Mouse (Mus musculus): ENCODE measurements around the gene Pnn.

The Pnn gene

DNA sequence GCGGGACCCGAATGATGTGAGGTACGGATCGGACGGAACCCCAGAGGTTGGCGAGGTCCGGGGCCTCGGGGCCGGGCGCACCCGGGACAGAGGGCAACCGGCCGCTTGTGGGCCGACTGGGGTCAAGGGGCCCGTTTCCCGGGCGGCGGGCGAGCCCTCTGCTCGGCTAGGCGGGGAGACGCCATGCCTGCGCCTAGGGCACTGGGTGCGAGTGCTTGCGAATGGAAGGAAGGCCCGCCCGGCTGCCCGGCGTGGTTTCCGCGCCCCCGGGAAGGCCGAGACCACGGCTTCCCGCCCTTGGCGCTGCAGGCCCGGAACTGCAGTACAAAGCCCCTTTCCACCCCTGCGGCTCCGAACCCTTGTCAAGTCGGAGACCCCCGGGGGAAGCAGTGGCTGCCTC lies 411 bp downstream of the Pnn start:
- in situ Hi-C loops (cut with MboI; ENCODE audit: low pct_unique_long_range_greater_than_20kb in 1 of 2, low sequenced_read_pairs in 2 of 2, unreplicated experiment in 1 of 2), result no loop called here

DNA sequence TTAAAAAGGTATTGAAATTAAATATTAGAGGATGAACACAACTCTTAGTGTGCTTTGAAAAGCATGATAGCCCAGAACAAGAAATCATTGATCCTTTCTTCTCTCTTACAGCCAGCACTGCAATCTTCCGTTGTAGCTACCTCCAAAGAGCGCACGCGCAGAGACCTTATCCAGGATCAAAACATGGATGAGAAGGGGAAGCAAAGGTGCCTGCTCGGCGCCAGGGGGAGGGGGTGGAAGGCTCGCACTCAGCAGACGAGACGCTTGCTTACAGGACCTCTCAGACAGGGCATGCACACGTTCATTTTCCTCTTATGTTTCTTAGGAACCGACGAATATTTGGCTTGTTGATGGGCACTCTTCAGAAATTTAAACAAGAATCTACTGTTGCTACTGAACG lies 2.1 kb downstream of the Pnn start:
- in situ Hi-C loops (cut with MboI; ENCODE audit: low pct_unique_long_range_greater_than_20kb in 1 of 2, low sequenced_read_pairs in 2 of 2, unreplicated experiment in 1 of 2), result no loop called here

DNA sequence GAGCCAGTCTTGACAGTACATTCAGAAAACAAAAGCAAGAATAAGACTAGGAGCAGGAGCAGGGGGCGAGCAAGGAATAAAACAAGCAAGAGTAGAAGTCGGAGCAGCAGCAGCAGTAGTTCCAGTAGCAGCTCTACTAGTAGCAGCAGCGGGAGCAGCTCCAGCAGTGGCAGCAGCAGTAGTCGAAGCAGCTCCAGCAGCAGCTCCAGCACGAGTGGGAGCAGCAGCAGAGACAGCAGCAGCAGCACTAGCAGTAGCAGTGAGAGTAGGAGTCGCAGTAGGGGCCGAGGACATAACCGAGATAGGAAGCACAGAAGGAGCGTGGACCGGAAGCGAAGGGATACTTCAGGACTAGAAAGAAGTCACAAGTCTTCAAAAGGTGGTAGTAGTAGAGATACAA lies 5.6 kb downstream of the Pnn start:
- in situ Hi-C loops (cut with MboI; ENCODE audit: low pct_unique_long_range_greater_than_20kb in 1 of 2, low sequenced_read_pairs in 2 of 2, unreplicated experiment in 1 of 2), result no loop called here

DNA sequence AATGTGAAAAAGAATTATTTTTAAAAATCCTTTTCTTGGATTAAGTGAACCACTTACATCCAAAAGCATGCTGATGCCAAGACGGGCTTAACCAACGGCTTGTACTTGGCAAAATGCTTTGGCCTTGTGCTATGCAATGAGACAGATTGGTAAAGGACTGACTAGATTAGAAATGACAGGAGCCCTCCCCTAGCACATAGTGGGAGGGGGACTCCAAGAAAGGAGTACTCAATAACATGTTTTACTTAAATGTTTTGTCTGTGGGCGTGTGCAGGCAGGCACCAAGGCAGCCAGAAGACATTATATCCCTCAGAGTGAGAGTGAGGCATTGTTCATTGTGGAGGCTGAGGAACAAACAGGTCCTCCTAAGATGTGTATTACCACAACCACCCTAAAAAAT lies 7.4 kb downstream of the Pnn start:
- in situ Hi-C loops (cut with MboI; ENCODE audit: low pct_unique_long_range_greater_than_20kb in 1 of 2, low sequenced_read_pairs in 2 of 2, unreplicated experiment in 1 of 2), result no loop called here

DNA sequence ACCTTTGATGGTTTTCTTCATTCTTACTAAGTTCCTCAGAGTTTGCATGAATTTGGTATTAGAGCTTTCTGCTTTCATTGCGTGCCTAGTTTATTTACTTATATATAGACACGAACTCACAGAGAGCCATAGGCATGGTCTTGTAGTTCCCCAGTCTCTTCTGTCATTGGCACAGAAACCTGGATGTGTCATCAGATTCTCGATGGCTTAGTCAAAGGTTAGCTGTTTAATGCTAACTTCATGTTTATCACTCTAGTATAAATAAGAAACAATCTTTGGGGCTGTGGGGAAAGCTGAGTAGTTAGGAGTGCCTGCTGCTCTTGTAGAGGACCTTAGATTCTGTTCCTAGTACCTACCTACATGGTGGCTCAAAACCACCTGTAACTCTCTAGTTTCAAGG lies 10.3 kb downstream of the Pnn start:
- in situ Hi-C loops (cut with MboI; ENCODE audit: low pct_unique_long_range_greater_than_20kb in 1 of 2, low sequenced_read_pairs in 2 of 2, unreplicated experiment in 1 of 2), result no loop called here

DNA sequence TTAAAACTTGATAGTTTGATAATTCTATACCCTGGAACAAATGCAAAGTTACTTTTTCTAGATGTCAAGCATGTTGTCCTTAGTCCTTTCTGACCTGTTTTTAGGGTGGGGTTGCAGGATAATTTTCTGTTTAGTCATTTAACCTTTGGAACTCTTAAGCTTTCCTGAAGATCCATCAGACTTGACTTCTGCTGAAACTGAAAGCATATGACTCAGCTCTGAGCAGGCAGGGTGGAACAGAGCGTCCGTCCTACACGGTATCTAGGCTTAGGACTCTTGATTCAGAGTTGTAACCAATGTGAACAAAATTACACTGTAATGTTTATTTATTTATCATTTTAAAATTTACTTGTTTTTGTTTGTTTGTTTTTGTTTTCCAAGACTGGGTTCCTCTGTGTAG lies 11.2 kb downstream of the Pnn start:
- in situ Hi-C loops (cut with MboI; ENCODE audit: low pct_unique_long_range_greater_than_20kb in 1 of 2, low sequenced_read_pairs in 2 of 2, unreplicated experiment in 1 of 2), result no loop called here

DNA sequence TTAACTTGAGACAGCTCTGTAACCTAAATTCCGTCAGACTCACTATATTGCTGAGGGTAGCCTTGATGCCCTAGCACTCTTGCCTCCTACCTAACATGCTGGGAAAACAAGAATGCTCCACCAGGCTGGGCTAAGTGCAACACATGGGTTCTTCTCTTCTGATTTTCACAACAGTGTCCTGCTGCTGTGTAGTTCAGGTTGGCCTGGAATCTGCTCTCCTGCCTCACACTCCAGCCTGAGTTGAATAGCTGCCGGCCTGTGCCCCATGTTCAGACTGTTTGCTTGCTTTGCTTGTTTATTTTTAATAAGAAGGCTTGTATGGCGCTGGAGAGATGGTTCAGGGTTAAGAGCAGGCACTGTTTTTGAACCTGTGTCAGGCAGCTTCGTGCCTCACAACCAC lies 13.8 kb downstream of the Pnn start:
- in situ Hi-C loops (cut with MboI; ENCODE audit: low pct_unique_long_range_greater_than_20kb in 1 of 2, low sequenced_read_pairs in 2 of 2, unreplicated experiment in 1 of 2), result no loop called here

DNA sequence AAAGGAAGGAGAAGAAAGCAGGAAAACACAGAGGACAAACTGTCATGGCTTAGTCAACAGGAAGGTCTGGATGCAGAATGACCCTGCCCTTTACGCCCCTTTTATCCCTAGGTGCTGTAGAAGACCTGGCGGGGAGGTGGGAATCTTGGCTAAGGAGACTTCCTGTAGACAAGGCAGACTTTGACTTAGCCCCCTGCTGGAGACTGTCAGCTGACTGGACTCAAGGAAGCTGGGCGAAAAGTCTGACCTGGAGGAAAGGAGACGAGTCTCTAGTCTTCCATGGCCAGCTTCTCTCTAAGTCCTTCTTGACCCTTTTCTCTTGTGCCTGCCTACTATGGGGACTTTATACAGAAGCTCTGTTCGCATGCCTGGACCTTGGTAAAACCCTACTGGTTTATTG lies 17.8 kb downstream of the Pnn start:
- in situ Hi-C loops (cut with MboI; ENCODE audit: low pct_unique_long_range_greater_than_20kb in 1 of 2, low sequenced_read_pairs in 2 of 2, unreplicated experiment in 1 of 2), result no loop called here

DNA sequence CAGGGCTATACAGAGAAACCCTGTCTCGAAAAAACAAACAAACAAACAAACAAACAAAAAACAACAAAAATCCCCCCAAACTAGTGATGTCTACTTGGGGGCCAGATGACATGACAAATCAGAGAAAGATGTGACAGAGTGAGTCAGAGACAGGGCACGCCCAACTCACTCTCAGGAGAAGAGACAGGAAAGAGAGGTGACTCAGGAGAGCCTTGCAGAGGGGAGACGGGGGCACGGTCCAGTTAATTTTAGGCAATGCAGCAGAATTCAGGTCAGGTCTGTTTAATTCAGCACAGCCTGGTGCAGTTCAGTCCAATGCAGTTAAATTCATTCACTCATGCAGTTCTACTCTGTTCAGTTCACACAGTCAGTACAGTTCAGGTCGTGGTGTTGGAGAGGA lies 19.5 kb downstream of the Pnn start:
- in situ Hi-C loops (cut with MboI; ENCODE audit: low pct_unique_long_range_greater_than_20kb in 1 of 2, low sequenced_read_pairs in 2 of 2, unreplicated experiment in 1 of 2), result no loop called here

DNA sequence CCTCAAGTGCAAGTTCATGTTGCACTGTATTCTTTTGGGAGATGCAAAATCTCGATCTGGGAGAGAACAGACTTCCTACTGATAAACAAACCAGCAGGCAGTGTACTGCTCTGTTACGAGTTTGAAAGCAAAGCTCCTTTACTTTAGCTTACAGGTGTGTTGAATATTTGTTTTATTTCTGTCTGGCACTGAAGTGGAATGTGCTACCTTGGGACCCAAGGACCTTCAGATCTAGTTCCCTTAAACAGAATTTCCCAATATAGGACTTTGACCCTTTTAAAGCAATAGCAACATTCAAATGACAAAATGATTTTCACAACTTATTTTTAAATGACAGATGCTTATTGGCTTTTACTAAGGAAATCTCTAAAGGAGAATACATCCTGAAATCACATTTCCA lies 26.9 kb downstream of the Pnn start:
- in situ Hi-C loops (cut with MboI; ENCODE audit: low pct_unique_long_range_greater_than_20kb in 1 of 2, low sequenced_read_pairs in 2 of 2, unreplicated experiment in 1 of 2), result no loop called here

DNA sequence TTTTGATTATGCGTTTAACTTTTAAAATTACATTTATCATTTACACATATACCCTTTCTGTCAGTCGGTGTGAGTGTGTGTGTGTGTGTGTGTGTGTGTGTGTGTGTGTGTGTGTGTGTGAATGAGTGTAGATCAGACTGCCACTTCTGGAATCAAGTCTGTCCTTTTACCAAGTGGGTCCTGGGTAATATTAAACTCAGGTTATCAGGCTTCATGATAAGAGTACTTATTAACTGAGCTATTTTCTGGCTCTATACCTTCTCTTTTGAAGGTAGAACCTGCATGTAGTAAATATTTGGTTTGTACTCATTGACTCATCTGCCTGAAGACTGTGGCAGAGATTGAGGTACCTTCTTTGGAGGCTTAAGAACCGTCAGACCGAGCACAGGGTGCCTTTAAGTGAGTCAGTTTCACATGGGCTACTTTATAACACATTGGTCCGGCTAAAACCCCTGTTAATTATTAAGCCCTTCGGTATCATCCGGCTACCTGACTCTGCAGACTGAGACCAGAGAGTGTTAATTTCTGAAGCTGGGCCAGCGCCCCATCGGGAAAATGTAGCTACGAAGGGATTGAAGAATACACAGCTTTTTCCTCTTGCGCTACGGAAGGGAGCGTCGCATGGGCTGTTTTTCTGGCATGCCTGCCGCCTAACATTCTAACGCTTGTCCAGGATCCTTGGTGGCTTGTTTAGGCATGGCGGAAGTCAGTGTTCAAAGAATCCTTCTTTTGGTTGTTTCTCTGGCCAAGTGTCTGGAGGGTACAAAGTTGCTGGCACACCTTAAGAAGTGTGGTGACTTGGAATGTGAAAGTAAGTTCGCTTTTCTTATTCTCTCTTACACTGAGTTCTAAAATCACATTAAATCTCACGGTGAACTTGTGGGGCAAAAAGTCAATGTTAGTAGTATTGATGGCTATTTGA lies 28.7 kb downstream of the Pnn start, which contains the start of gene Mia2:
Gene Mia2, plus strand, starts transcription at position 696 of the 922 bp plus-strand sequence.
- in situ Hi-C loops (cut with MboI; ENCODE audit: low pct_unique_long_range_greater_than_20kb in 1 of 2, low sequenced_read_pairs in 2 of 2, unreplicated experiment in 1 of 2), result no loop called here

DNA sequence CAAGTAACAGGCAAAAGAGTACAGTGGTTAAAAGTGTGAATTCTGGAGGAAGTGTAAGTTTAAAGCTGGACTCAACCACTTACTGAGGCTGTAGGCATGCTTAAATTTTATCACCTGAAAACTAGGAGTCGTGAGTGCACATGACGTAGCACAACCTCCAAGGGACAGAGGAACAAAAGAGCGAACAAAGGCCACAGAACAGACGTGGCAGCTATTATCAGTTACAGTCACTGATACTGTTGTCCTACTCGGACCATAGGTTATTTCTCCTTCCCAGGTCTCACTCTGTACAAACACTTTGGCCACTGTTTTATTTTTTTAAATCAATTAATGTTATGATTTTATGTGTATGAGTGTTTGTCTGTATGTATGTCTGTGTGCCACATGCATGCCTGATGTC lies 38.1 kb downstream of the Pnn start:
- in situ Hi-C loops (cut with MboI; ENCODE audit: low pct_unique_long_range_greater_than_20kb in 1 of 2, low sequenced_read_pairs in 2 of 2, unreplicated experiment in 1 of 2), result no loop called here

DNA sequence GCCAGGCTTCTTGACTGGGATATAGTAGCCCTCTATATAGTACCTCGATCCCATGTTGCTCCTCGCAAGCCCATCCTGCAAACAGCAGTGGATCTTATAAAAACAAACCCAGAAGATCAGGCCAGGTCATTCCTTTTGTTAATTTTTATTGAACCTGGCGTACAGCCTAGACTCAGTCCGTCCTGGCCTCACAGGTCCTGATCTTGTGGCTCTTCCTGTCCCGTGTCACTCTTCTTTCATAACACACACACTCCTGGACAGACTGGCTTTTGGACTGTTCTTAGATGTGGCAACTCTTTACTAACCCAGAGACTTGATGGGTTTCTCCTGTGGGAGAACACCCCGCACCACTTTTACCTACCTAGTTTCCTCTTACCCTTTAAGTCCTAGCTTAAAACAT lies 39.2 kb downstream of the Pnn start:
- in situ Hi-C loops (cut with MboI; ENCODE audit: low pct_unique_long_range_greater_than_20kb in 1 of 2, low sequenced_read_pairs in 2 of 2, unreplicated experiment in 1 of 2), result no loop called here

DNA sequence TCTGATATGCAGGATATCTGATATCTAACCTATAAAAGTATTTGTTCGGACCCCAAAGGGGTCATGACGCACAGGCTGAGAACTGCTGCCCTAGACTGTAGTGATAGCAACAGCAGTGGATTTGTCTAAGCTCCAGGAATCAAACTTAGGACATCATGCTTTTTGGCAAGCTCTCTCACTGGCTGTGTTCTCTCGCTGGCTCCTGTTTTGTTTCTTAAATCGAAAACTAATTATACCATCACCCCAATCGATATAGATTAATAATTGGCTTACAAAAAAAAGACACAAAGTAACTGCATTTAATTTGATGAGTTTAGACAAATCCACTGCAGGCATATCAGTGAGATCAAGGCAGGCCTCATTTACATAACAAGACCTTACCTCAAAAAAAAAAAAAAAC lies 39.8 kb downstream of the Pnn start:
- in situ Hi-C loops (cut with MboI; ENCODE audit: low pct_unique_long_range_greater_than_20kb in 1 of 2, low sequenced_read_pairs in 2 of 2, unreplicated experiment in 1 of 2), result no loop called here

DNA sequence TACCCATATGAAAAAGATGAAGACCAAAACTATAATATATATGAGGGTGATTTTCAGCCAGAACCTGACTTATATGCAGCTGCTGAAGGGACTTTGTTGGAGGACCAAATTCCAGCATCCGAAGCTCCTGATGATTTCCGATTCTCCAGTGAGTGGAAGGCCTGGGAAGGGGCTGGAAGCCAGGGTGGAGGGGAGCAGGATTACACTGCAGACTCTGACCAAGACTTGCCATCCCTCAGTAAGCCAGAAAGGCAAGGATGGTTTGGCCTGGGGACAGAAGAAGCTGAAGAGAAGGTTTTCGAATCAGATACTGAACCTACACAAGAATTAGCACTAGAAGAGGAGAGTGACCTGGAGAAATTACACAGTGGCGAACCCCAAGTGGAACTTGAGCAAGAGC lies 41.2 kb downstream of the Pnn start:
- in situ Hi-C loops (cut with MboI; ENCODE audit: low pct_unique_long_range_greater_than_20kb in 1 of 2, low sequenced_read_pairs in 2 of 2, unreplicated experiment in 1 of 2), result no loop called here

DNA sequence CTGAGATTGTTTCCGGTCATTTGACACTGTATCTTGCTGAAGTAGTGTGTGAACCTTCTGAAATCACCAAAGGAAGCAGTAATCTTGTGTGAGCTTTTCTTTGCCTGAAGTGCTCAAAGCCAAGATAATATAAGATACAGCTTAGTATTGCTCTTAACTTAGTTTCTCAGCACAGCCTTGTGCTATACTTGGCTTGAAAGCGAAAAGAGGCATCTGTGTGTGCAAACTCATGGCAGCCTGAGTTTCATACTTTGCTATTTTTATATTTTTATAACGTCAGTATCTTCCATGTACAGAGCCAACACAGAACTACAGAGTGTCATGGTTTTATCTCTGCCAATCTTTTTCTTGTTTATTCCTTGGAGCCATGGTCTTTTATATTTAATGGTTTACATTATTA lies 50.5 kb downstream of the Pnn start:
- in situ Hi-C loops (cut with MboI; ENCODE audit: low pct_unique_long_range_greater_than_20kb in 1 of 2, low sequenced_read_pairs in 2 of 2, unreplicated experiment in 1 of 2), result no loop called here

Measured in mouse embryonic stem cell (cell line).